Mouse (Mus musculus) midbrain, embryonic 15.5 days (tissue): ENCODE results near the gene H2afy2. TPM values are rescaled to one million over a fixed set of nuclear protein-coding genes. Genes with fewer than 3 reads are reported as not detected.

Experiments used
- ATAC-seq: fragments of 200-750 bp; cut with Nextera tagmentation; replicated peaks from 2 replicates; pipeline ENCODE4 v1.8.0; 2017; ENCODE audit warnings: moderate TSS enrichment
- H3K27ac ChIP-seq: fragments of 300-500 bp; sonication (generic); 2 replicates; pipeline ENCODE4 v1.5.1; 2015; ENCODE audit warnings: mild to moderate bottlenecking, inconsistent platforms
- H3K27me3 ChIP-seq: fragments of 300-500 bp; sonication (generic); replicated peaks from 2 replicates; pipeline ENCODE4 v1.6.1; 2015; ENCODE audit warnings: inconsistent platforms
- H3K36me3 ChIP-seq: fragments of 300-500 bp; sonication (generic); replicated peaks from 2 replicates; pipeline ENCODE4 v1.6.1; 2015; ENCODE audit warnings: inconsistent platforms
- H3K4me1 ChIP-seq: fragments of 300-500 bp; sonication (generic); 2 replicates; pipeline ENCODE4 v1.6.1; 2015; ENCODE audit warnings: inconsistent platforms
- H3K4me2 ChIP-seq: fragments of 300-500 bp; sonication (generic); 2 replicates; pipeline ENCODE4 v1.6.1; 2015; ENCODE audit warnings: inconsistent platforms, mild to moderate bottlenecking, moderate library complexity
- H3K4me3 ChIP-seq: fragments of 300-500 bp; sonication (generic); 2 replicates; pipeline ENCODE4 v1.5.1; 2015; ENCODE audit warnings: mild to moderate bottlenecking, inconsistent platforms
- H3K9ac ChIP-seq: fragments of 300-500 bp; sonication (generic); 2 replicates; pipeline ENCODE4 v1.6.1; 2015; ENCODE audit warnings: mild to moderate bottlenecking, inconsistent platforms
- H3K9me3 ChIP-seq: fragments of 300-500 bp; sonication (generic); 2 replicates; pipeline ENCODE4 v1.6.1; 2016; ENCODE audit warnings: inconsistent platforms
- WGBS: fragments of 180-500 bp; shearing (Covaris S2); methylation state at CpG from one replicate; pipeline ENCODE4 v1.1.7; 2015; ENCODE audit warnings: mixed read lengths; 5-methylcytosine and 5-hydroxymethylcytosine counted together
- polyA plus RNA-seq: library from polyadenylated mRNA; unstranded; fragments of >200 nt; fragmentation: Nextera tagmentation; extraction: Ambion mirVana; gene quantifications from 2 replicates; pipeline ENCODE4 v1.2.1, GENCODE M21; 2015

H2afy2 gene
- polyA plus RNA-seq, 1 experiment from 2014 or later, result 327 TPM

DNA sequence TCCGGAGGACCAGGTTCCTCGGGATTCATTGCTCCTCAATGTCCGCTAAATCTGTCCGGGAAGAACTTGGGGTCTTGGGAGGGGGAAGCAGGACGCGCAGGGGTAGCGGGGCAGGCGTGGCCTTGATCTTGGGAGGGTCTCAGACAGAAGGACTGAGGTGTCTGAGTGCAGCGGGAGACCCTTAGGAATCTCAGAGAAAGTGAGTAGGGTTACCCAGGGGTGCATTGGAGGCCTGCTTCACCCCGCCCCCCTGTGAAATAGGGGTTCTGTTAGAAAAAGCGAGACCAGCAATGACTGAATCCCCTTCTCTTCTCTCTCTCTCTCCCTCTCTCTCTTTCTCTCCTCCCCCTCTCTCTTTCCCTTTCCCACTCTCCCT, 68.5 kb downstream of the H2afy2 start:
- 0 out of 2 replicates have a peak, but pooled peaks cover 2% of the 10 kb centered on the region for H3K27me3 ChIP-seq
- ATAC-seq, result peak; percentile 54; the same call in 1 of the 2 replicates
- no peaks in the 10 kb centered on the region for H3K9me3 ChIP-seq
- no peaks in the 10 kb centered on the region for H3K36me3 ChIP-seq
- H3K27ac ChIP-seq, result no peak overlapping the region
- 3% methylated on average over 11 of the region's 11 CpGs for WGBS
- H3K4me3 ChIP-seq, result peak overlapping the region; percentile 54
- H3K9ac ChIP-seq, result peak overlapping the region; percentile 47
- H3K4me1 ChIP-seq, result peaks cover 4% of the 10 kb centered on the region
- peak overlapping the region; percentile 82 for H3K4me2 ChIP-seq

DNA sequence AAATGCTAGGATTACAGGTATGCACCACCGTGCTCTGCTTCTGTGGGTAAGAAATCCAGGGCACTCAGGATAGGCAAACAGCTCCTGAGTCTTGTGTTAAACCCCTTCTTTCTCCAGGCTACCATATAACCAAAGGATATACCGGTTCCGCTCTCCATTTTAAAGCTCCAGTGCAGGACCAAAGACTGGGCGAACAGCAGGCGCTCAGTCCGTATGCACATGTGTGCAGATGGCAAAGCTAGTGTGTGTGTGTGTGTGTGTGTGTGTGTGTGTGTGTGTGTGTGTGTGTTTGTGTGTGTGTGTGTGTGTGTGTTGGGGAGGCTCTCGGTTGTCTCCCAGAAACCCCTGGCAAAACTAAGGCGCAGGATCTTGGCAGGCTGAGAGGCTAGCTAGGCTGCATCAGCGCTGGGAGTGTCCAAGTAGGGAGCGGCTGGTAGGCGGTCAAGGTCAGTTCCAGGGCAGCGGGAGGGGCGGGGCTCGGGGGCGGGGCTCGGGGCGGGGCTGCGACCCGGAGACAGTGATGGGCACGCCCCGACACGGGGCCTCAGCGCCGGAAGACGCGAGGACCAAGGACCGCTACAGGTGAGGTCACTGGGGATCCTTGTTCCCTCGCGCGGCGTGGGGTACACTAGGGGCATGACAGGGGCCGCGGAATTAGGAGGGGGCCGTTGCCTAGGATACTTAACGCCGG, 69.0 kb downstream of the H2afy2 start, which contains the start of gene Aifm2:
Gene Aifm2, plus strand, starts transcription at position 493 of the 691 bp plus-strand sequence.
- 11% methylated on average over 36 of the region's 36 CpGs for WGBS
- H3K27me3 ChIP-seq, result 0 out of 2 replicates have a peak, but pooled peaks cover 2% of the 10 kb centered on the region
- H3K9me3 ChIP-seq, result no peaks in the 10 kb centered on the region
- peak within 1 kb of the TSS; percentile 47 for H3K9ac ChIP-seq
- peak within 1 kb of the TSS; percentile 82 for H3K4me2 ChIP-seq
- H3K4me3 ChIP-seq, result peak within 1 kb of the TSS; percentile 54
- no peaks in the 10 kb centered on the region for H3K36me3 ChIP-seq
- H3K4me1 ChIP-seq, result peaks cover 4% of the 10 kb centered on the region
- ATAC-seq, result peak; percentile 79
- H3K27ac ChIP-seq, result no peak within 1 kb of the TSS

DNA sequence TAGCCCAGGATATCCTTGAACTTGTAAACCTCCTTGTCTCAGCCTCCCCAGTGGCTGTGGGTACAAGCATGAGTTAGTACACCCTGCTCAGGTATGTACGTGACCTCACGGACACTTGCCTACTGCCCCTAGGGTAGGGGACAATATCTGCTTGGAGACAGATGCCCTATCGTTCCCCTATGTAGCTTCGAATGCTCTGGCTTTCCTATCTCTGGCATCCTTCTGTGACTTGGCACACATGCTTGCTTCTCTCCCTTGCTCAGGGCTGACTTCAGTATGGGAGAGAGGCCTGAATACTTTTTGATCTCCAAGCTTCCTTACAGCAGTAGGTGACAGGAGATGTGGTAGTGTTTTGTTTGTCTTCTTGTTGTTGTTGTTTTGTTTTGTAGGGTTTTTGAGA, 69.8 kb downstream of the H2afy2 start:
- Histone ChIP-seq H3K4me1 (peaks cover 4% of the 10 kb centered on the region), H3K4me2 (no peak overlapping the region), H3K4me3 (no peak overlapping the region), H3K9ac (no peak overlapping the region), H3K36me3 (no peaks in the 10 kb centered on the region), H3K27me3 (0 out of 2 replicates have a peak, but pooled peaks cover 2% of the 10 kb centered on the region), H3K27ac (no peak overlapping the region), H3K9me3 (no peaks in the 10 kb centered on the region)
- WGBS, result 92% methylated on average over 4 of the region's 4 CpGs
- no peak for ATAC-seq

DNA sequence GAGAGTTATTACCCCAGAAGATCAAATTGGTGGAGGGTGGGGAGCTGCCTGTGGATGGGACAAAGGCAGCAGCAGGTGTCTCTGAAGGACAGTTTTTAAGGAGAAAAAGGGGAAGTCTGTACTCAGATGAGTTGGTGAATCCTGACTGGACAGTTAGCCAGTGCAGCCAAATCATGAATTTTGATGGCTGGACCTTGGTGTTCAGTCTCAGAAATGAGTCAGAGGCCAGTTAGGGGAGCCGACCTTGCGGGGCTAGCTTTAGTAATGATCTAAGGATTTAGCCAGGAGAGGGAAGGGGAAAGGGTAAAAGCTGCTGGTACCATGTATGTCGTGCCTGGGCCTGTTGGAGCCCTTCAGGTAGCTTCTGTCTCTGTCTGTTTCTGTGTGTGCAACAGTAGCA, 70.3 kb downstream of the H2afy2 start:
- H3K4me3 ChIP-seq, result no peak overlapping the region
- WGBS, result 75% methylated on average over 3 of the region's 3 CpGs
- ATAC-seq, result no peak
- no peak overlapping the region for H3K4me2 ChIP-seq
- no peaks in the 10 kb centered on the region for H3K9me3 ChIP-seq
- 0 out of 2 replicates have a peak, but pooled peaks cover 2% of the 10 kb centered on the region for H3K27me3 ChIP-seq
- H3K36me3 ChIP-seq, result no peaks in the 10 kb centered on the region
- H3K4me1 ChIP-seq, result peaks cover 4% of the 10 kb centered on the region
- H3K9ac ChIP-seq, result no peak overlapping the region
- H3K27ac ChIP-seq, result no peak overlapping the region

DNA sequence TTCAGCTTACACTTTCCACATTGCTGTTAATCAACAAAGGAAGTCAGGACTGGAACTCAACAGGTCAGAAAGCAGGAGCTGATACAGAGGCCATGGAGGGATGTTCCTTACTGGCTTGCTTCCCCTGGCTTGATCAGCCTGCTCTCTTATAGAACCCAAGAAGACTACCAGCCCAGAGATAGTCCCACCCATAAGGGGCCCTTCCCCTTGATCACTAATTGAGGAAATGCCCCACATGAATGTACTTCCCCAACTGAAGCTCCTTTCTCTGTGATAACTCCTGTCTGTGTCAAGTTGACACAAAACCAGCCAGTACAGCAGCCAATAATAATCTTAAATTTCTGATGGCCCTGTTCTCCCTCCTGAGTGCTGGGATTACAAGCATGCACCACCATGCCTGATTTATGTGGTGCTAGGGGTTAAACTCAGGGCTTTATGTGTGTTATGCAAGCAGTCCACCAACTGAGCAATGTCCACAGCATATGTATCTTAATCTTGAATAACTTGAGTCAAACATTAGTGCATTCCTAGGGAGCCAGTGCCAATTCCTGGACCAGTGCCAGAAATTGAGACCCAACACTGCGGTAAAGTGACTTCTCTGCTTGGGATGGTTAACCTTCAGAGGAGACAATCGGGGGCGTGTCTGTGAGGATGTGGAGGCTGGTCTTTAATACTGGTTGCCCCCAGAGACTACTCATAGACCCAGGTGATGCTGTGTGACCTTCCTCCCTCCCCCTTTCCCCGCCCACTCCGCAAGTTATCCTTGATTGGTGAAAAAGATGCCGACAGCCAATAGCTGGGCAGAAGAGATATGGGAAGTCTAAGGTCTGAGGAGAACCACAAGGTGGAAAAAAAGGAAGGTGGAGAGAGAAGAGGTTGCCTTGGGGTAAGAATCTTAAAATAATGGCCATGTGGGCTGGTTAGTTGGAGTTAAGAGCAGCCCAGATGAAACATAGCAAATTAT, 77.3 kb downstream of the H2afy2 start:
- no peak overlapping the region for H3K9ac ChIP-seq
- WGBS, result 72% methylated on average over 6 of the region's 6 CpGs
- no peak overlapping the region for H3K4me3 ChIP-seq
- H3K4me1 ChIP-seq, result no peaks in the 10 kb centered on the region
- no peaks in the 10 kb centered on the region for H3K27me3 ChIP-seq
- ATAC-seq, result no peak
- peaks cover 12% of the 10 kb centered on the region; the same call in 1 of the 2 replicates for H3K36me3 ChIP-seq
- H3K4me2 ChIP-seq, result no peak overlapping the region
- H3K27ac ChIP-seq, result no peak overlapping the region
- no peaks in the 10 kb centered on the region for H3K9me3 ChIP-seq

DNA sequence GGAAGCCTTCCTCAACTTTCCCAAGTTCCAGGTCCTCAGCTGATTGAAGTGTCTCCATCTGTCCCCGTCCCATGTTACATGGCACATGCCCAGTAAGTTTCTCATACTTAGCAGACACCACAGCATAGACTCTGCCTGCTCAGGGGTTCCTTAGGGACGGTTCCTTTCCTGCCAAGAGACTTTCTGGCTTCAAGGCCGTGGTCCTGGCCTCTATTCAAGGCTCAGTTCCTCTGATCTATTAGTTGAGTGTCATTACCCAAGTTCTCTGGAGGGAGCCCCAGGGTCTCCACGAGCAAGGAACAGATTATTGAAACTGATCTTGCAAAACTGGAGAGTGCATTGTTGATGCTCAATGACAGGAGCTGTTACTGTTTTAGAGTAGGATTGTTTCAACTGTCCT, 79.3 kb downstream of the H2afy2 start:
- Histone ChIP-seq H3K4me1 (no peaks in the 10 kb centered on the region), H3K4me2 (no peak overlapping the region), H3K4me3 (no peak overlapping the region), H3K27ac (no peak overlapping the region), H3K27me3 (no peaks in the 10 kb centered on the region), H3K9ac (no peak overlapping the region), H3K36me3 (peaks cover 16% of the 10 kb centered on the region; the same call in 1 of the 2 replicates), H3K9me3 (no peaks in the 10 kb centered on the region)
- no peak for ATAC-seq
- 85% methylated on average over 4 of the region's 4 CpGs for WGBS

DNA sequence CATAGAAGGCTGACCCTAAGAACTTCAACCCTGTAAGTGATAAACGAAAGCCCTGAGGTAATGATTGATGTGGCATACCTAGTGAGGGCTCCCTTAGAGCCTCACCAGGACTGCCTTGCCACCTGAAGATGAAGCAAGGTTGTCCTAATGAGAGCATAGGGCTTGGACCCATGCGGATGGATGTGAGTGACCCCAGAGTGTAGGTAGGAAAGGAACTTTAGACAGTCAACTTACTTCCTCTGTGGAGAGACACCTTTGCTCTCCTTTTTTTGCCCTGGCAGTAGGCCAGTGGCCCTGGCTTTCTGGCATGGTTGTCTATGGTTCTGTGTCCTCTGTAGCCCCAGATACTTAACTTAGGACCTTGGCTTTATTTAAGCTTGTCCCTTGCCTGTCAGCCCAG, 86.9 kb downstream of the H2afy2 start:
- H3K27me3 ChIP-seq, result no peaks in the 10 kb centered on the region
- H3K4me2 ChIP-seq, result peak overlapping the region; percentile 100
- ATAC-seq, result no peak
- no peaks in the 10 kb centered on the region for H3K9me3 ChIP-seq
- H3K4me1 ChIP-seq, result peaks cover 29% of the 10 kb centered on the region
- H3K9ac ChIP-seq, result peak overlapping the region; percentile 83
- H3K27ac ChIP-seq, result no peak overlapping the region
- peak overlapping the region; percentile 80 for H3K4me3 ChIP-seq
- H3K36me3 ChIP-seq, result peaks cover 14% of the 10 kb centered on the region; the same call in 1 of the 2 replicates
- 94% methylated on average over 2 of the region's 2 CpGs for WGBS

DNA sequence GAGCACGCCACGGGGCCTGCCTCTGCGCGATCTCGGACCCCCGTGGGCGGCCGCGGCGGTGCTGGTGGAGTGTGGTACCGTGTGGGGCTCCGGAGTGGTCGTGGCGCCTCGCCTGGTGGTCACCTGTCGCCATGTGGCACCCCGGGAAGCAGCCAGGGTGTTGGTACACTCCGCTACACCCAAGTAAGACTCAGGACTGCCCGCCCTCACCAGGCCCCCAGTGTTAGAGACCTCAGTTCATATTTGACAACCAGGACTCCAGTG, 87.5 kb downstream of the H2afy2 start:
- WGBS, result 12% methylated on average over 19 of the region's 19 CpGs
- H3K27ac ChIP-seq, result no peak overlapping the region
- peak overlapping the region; percentile 83 for H3K9ac ChIP-seq
- peak overlapping the region; percentile 100 for H3K4me2 ChIP-seq
- H3K4me3 ChIP-seq, result peak overlapping the region; percentile 80
- H3K4me1 ChIP-seq, result peaks cover 29% of the 10 kb centered on the region
- ATAC-seq, result no peak
- no peaks in the 10 kb centered on the region for H3K27me3 ChIP-seq
- no peaks in the 10 kb centered on the region for H3K9me3 ChIP-seq
- H3K36me3 ChIP-seq, result peaks cover 16% of the 10 kb centered on the region; the same call in 1 of the 2 replicates

DNA sequence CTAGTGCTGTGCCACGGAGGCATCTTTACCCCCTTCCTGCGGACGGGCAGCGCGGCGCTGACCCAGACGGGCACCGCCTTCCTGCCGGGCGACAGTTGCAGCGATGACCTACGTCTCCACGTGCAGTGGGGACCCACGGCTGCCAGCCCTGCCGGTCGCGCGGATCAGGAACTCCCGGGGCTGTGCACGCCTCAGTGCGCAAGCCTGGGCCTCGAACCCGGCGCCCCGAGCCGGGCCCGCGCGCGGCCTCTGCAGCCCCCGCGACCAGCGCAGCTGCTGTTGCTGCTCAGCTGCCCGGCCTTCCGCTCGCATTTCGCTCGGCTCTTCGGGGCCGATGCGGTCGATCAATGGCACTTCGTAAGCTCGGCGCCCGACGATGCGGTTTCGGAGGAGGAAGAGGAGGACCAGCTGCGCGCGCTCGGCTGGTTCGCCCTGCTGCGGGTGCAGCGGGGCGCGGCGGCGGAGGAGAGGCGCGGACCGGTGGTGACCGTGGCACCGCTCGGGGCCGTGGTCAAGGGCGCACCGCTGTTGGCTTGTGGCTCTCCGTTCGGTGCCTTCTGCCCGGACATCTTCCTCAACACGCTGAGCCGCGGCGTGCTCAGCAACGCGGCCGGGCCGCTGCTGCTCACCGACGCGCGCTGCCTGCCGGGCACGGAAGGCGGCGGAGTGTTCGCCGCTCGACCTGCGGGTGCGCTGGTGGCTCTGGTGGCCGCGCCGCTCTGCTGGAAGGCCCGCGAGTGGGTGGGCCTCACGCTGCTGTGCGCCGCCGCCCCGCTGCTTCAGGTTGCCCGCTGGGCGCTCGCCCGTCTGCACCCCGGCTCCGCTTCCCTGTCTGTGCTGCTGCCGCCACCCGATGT, 88.0 kb downstream of the H2afy2 start:
- H3K9ac ChIP-seq, result peak overlapping the region; percentile 83
- peak overlapping the region; percentile 76 for H3K27ac ChIP-seq
- under 1% methylated on average over 111 of the region's 111 CpGs for WGBS
- H3K27me3 ChIP-seq, result no peaks in the 10 kb centered on the region
- H3K4me2 ChIP-seq, result peak overlapping the region; percentile 100
- peaks cover 21% of the 10 kb centered on the region for H3K36me3 ChIP-seq
- peaks cover 29% of the 10 kb centered on the region for H3K4me1 ChIP-seq
- ATAC-seq, result peak; percentile 65
- H3K4me3 ChIP-seq, result peak overlapping the region; percentile 80
- no peaks in the 10 kb centered on the region for H3K9me3 ChIP-seq

DNA sequence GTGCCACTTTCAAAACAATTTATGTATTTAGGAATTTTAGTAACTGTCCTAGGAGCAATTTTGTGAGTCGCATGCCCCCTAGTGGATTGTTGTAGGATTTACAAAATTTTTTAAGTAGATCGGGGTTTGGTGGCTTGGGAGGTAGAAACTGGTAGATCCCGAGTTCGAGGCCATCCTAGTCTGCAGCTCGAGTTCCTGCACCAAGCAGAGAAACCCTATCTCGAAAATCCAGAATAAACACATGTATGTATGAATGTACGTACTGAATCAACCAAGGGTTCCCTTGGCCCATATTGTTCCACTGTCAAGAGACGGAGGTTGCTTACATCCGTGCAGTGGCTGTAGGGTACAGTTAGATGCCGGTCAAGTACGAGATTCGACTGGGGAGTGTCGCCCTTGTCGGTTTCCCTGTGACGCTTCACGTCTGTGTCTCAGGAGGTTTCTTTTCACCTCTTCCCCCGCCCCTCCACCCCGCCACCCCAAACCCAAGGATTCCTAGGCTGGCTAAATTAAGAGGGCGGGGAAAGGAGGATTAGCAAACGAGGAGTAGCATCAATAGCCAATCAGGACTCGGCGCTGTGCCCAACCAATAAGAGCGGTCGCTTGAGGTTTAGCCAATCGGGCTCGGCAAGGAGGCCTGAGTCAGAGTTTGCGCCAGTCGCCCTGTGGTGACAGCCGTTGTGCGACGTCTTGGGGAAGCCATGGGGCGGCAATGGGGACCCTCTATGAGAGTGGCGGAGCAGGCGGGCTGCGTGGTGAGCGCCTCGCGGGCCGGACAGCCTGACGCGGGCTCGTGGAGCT, 88.9 kb downstream of the H2afy2 start, which contains the start of gene Tysnd1:
Gene Tysnd1, plus strand, starts transcription at position 645 of the 801 bp plus-strand sequence.
- peak within 1 kb of the TSS; percentile 83 for H3K9ac ChIP-seq
- peaks cover 29% of the 10 kb centered on the region for H3K4me1 ChIP-seq
- H3K4me3 ChIP-seq, result peak within 1 kb of the TSS; percentile 80
- ATAC-seq, result peak; percentile 98
- H3K27me3 ChIP-seq, result no peaks in the 10 kb centered on the region
- WGBS, result under 1% methylated on average over 42 of the region's 42 CpGs
- H3K9me3 ChIP-seq, result no peaks in the 10 kb centered on the region
- H3K36me3 ChIP-seq, result peaks cover 28% of the 10 kb centered on the region
- peak within 1 kb of the TSS; percentile 80 for H3K27ac ChIP-seq
- H3K4me2 ChIP-seq, result peak within 1 kb of the TSS; percentile 100

DNA sequence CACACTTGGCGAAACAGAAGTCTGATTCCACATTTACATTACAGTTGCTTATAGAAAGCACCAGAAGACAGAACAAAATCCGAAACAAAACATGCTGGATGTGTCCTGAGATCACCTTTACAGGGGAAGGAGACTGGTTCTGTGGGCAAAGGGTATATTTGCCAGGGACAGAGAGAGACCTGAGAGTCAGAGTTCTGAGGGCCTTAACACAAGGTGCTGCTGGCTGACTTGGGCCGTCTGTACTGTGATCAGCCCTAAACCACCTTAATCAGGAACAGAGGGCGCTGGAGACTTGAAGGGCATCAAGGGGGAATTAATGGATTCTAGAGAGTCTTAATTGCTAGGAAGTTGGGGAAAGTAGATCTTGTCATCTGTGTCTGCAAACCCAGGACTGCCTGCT, 90.4 kb downstream of the H2afy2 start:
- Histone ChIP-seq H3K9me3 (no peaks in the 10 kb centered on the region), H3K4me1 (peaks cover 29% of the 10 kb centered on the region), H3K27ac (no peak overlapping the region), H3K4me3 (no peak overlapping the region), H3K4me2 (no peak overlapping the region), H3K36me3 (peaks cover 37% of the 10 kb centered on the region), H3K27me3 (no peaks in the 10 kb centered on the region), H3K9ac (no peak overlapping the region)
- no peak for ATAC-seq
- WGBS, result 83% methylated on average over 4 of the region's 4 CpGs
